Mouse (Mus musculus) lung, embryonic 14.5 days (tissue): Measurements from ENCODE around the gene 4931440F15Rik. TPM values are rescaled to one million over a fixed set of nuclear protein-coding genes. Genes with fewer than 3 reads are reported as not detected.
"Not testable (repeated sequence)": the region's sequence is repeated elsewhere in the genome, so short reads cannot be mapped to it uniquely, and the experiment has no call there.

Source experiments
- ATAC-seq: fragments of 200-750 bp; cut with Nextera tagmentation; 2 replicates; pipeline ENCODE4 v1.8.0; 2017; ENCODE audit warnings: mild to moderate bottlenecking, moderate TSS enrichment, moderate library complexity; ENCODE audit not compliant: insufficient read depth
- DNase-seq: peaks from one replicate; pipeline ENCODE4 v3.0.0-alpha.2; 2015
- H3K27ac ChIP-seq: fragments of 300-500 bp; sonication (generic); 2 replicates; pipeline ENCODE4 v1.5.1; 2014; ENCODE audit warnings: low read depth, mild to moderate bottlenecking, moderate library complexity
- H3K27me3 ChIP-seq: fragments of 300-500 bp; sonication (generic); 2 replicates; pipeline ENCODE4 v1.6.1; 2014; ENCODE audit warnings: low read length, control low read depth; ENCODE audit not compliant: insufficient read depth
- H3K36me3 ChIP-seq: fragments of 300-500 bp; sonication (generic); 2 replicates; pipeline ENCODE4 v1.6.1; 2014; ENCODE audit warnings: control low read depth; ENCODE audit not compliant: insufficient read depth
- H3K4me1 ChIP-seq: fragments of 300-500 bp; sonication (generic); 2 replicates; pipeline ENCODE4 v1.6.1; 2014; ENCODE audit warnings: antibody characterized with exemption, control low read depth; ENCODE audit not compliant: insufficient read depth
- H3K4me2 ChIP-seq: fragments of 300-500 bp; sonication (generic); 2 replicates; pipeline ENCODE4 v1.6.1; 2014; ENCODE audit warnings: mild to moderate bottlenecking
- H3K4me3 ChIP-seq: fragments of 300-500 bp; sonication (generic); 2 replicates; pipeline ENCODE4 v1.5.1; 2014; ENCODE audit warnings: low read depth, low read length
- H3K9ac ChIP-seq: fragments of 300-500 bp; sonication (generic); 2 replicates; pipeline ENCODE4 v1.6.1; 2014
- H3K9me3 ChIP-seq: fragments of 300-500 bp; sonication (generic); 2 replicates; pipeline ENCODE4 v1.6.1; 2016; ENCODE audit warnings: low read depth, low read length, control low read depth
- CTCF ChIP-seq: IDR thresholded peaks from 2 replicates; pipeline ENCODE4 v1.5.1; 2016; ENCODE audit warnings: antibody characterized with exemption, low read depth
- WGBS: fragments of 180-500 bp; shearing (Covaris S2); extraction: QIAGEN DNeasy Blood & Tissue Kit; methylation state at CpG from one replicate; pipeline ENCODE4 v1.1.7; 2014; 5-methylcytosine and 5-hydroxymethylcytosine counted together
- polyA plus RNA-seq: library from polyadenylated mRNA; unstranded; fragments of >200 nt; fragmentation: Nextera tagmentation; extraction: Ambion mirVana; gene quantifications from 2 replicates; pipeline ENCODE4 v1.2.1, GENCODE M21; 2014

4931440F15Rik gene
- polyA plus RNA-seq: 0.05 and 0.07 TPM in 2 replicates

- H3K9ac ChIP-seq, H3K36me3 ChIP-seq, H3K27ac ChIP-seq, DNase-seq, H3K4me1 ChIP-seq, H3K9me3 ChIP-seq: not testable (repeated sequence)
- ATAC-seq: peak; percentile 5; the same call in 1 of the 2 replicates
- H3K27me3 ChIP-seq: peaks cover 12% of the 10 kb centered on the region; the same call in 1 of the 2 replicates
- peak within 1 kb of the TSS; percentile 25 for H3K4me3 ChIP-seq
- WGBS: 18% methylated on average over 21 of the region's 21 CpGs
- H3K4me2 ChIP-seq: peak within 1 kb of the TSS; percentile 59
Measured at GRCm38 (mm10) chr11:29825271-29825718, at the start of gene 4931440F15Rik. TSS of gene 4931440F15Rik (minus strand) at chr11:29825668.

- H3K9me3 ChIP-seq, H3K27ac ChIP-seq, H3K4me3 ChIP-seq, H3K9ac ChIP-seq, ATAC-seq, H3K4me2 ChIP-seq, H3K27me3 ChIP-seq, H3K36me3 ChIP-seq, H3K4me1 ChIP-seq, DNase-seq: not testable (repeated sequence)
- 79% methylated on average over 1 of the region's 1 CpGs for WGBS
Measured at GRCm38 (mm10) chr11:29874781-29875180, 49.3 kb upstream of the 4931440F15Rik start.

- no peak for ATAC-seq
Measured at GRCm38 (mm10) chr11:29870174-29870573, 44.7 kb upstream of the 4931440F15Rik start.

GRCm38 (mm10) chr11:29864269-29864668, 38.8 kb upstream of the 4931440F15Rik start:
- no peak for ATAC-seq
- TF ChIP-seq CTCF: no peak
- Histone ChIP-seq H3K27ac (no peak overlapping the region), H3K4me3 (no peak overlapping the region), H3K4me1 (no peaks in the 10 kb centered on the region), H3K36me3 (no peaks in the 10 kb centered on the region), H3K9ac (no peak overlapping the region), H3K9me3 (no peaks in the 10 kb centered on the region), H3K27me3 (no peaks in the 10 kb centered on the region), H3K4me2 (no peak overlapping the region)
- DNase-seq: no peak

More at GRCm38 (mm10) chr11:29870174-29870573, 44.7 kb upstream of the 4931440F15Rik start:
- H3K9me3 ChIP-seq: no peaks in the 10 kb centered on the region
- H3K9ac ChIP-seq: no peak overlapping the region
- no peaks in the 10 kb centered on the region for H3K36me3 ChIP-seq
- 81% methylated on average over 2 of the region's 2 CpGs for WGBS
- no peak overlapping the region for H3K4me3 ChIP-seq
- no peaks in the 10 kb centered on the region for H3K27me3 ChIP-seq
- no peak overlapping the region for H3K27ac ChIP-seq
- no peak for TF ChIP-seq CTCF
- H3K4me1 ChIP-seq: no peaks in the 10 kb centered on the region
- H3K4me2 ChIP-seq: no peak overlapping the region
- no peak for DNase-seq

GRCm38 (mm10) chr11:29861750-29862397, 36.4 kb upstream of the 4931440F15Rik start:
- Histone ChIP-seq H3K4me1 (no peaks in the 10 kb centered on the region), H3K4me3 (no peak overlapping the region), H3K9ac (no peak overlapping the region), H3K36me3 (no peaks in the 10 kb centered on the region), H3K9me3 (no peaks in the 10 kb centered on the region), H3K27ac (no peak overlapping the region), H3K4me2 (no peak overlapping the region), H3K27me3 (no peaks in the 10 kb centered on the region)
- ATAC-seq (no peak), DNase-seq (peak; percentile 74)
- 49% methylated on average over 2 of the region's 2 CpGs for WGBS
- peak; percentile 70 for TF ChIP-seq CTCF

- no peaks in the 10 kb centered on the region for H3K9me3 ChIP-seq
- no peak overlapping the region for H3K4me2 ChIP-seq
- H3K4me3 ChIP-seq: no peak overlapping the region
- H3K27ac ChIP-seq: no peak overlapping the region
- ATAC-seq (no peak), DNase-seq (no peak)
- no peak for TF ChIP-seq CTCF
- H3K4me1 ChIP-seq: no peaks in the 10 kb centered on the region
- 66% methylated on average over 2 of the region's 2 CpGs for WGBS
- H3K9ac ChIP-seq: no peak overlapping the region
- no peaks in the 10 kb centered on the region for H3K36me3 ChIP-seq
- no peaks in the 10 kb centered on the region for H3K27me3 ChIP-seq
Measured at GRCm38 (mm10) chr11:29861040-29861439, 35.6 kb upstream of the 4931440F15Rik start.

- ATAC-seq (no peak), DNase-seq (no peak)
- Histone ChIP-seq H3K4me3 (no peak overlapping the region), H3K9me3 (no peaks in the 10 kb centered on the region), H3K27ac (no peak overlapping the region; the same call in 1 of the 2 replicates), H3K4me1 (no peaks in the 10 kb centered on the region), H3K9ac (no peak overlapping the region), H3K4me2 (no peak overlapping the region), H3K27me3 (no peaks in the 10 kb centered on the region), H3K36me3 (no peaks in the 10 kb centered on the region)
- 93% methylated on average over 3 of the region's 3 CpGs for WGBS
- TF ChIP-seq CTCF: no peak
Measured at GRCm38 (mm10) chr11:29840606-29841227, 15.2 kb upstream of the 4931440F15Rik start.
